Mouse (Mus musculus) small intestine, adult 2 months (tissue): Measurements from ENCODE around the gene Kcnb1.
"Not testable (repeated sequence)": the region's sequence is repeated elsewhere in the genome, so short reads cannot be mapped to it uniquely, and the experiment has no call there.

Experiments
- CTCF ChIP-seq: fragments of 200-500 bp; IDR thresholded peaks from 2 replicates; pipeline ENCODE4 v1.5.1; 2012; ENCODE audit warnings: low read depth, mild to moderate bottlenecking, control low read depth, inconsistent platforms, low read length, moderate library complexity, mixed read lengths; ENCODE audit not compliant: insufficient replicate concordance, insufficient read length; ENCODE audit errors: extremely low read depth
- POLR2A ChIP-seq: fragments of 200-500 bp; IDR thresholded peaks from 2 replicates; pipeline ENCODE4 v1.6.1; 2012; ENCODE audit warnings: low read depth, mild to moderate bottlenecking, control low read depth, inconsistent platforms, low read length, moderate library complexity

DNA sequence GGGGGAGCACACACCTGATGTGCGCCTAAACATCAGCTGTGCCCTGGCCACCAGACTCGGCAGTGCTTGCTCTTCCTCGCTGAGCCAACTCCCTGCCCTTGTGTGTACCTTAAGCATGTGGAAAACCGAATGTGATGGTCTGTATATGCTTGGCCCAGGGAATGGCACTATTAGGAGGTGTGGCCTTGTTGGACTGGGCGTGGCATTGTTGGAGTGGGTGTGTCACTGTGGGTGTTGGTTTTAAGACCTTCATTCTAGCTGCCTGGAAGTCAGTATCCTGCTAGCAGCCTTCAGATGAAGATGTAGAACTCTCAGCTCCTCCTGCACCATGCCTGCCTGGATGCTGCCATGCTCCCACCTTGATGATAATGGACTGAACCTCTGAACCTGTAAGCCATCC, 14.7 kb upstream of the Kcnb1 start:
- TF ChIP-seq CTCF, POLR2A: not testable (repeated sequence)
